Mouse (Mus musculus) fibroblast of lung, adult 2 months (primary cell): ENCODE measurements around the gene Rassf4.

ENCODE experiments used
- DNase-seq: peaks from one replicate; pipeline ENCODE4 v3.0.0-alpha.2; 2011; ENCODE audit warnings: low read depth

The Rassf4 gene

GRCm38 (mm10) chr6:116673471-116674282 is at the start of gene Rassf4:
TSS of gene Rassf4 (minus strand) at chr6:116673952.
- DNase-seq: no peak

GRCm38 (mm10) chr6:116718920-116719319 is 45.2 kb upstream of the Rassf4 start:
- DNase-seq: no peak

DNA sequence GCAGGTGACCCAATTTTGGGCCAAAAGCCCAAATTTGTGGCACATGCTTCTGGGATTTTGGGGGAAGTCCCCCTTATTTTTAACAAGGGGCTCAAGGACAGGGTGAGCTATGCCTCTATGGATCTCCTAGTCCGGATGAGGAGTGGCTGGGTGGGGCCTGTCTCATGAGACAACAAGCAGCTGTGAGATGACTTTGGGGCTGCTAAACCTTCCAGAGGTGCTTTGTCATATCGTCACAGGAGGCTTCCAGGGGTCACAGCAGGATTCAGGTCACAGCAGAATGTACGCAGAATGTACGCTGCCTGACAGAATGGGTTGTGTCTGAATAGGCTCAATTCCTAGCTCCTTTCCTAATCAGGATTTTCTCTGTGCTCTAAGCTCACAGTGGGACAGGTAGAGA is 44.6 kb upstream of the Rassf4 start:
- DNase-seq: no peak

GRCm38 (mm10) chr6:116717851-116718250 is 44.1 kb upstream of the Rassf4 start:
- no peak for DNase-seq

GRCm38 (mm10) chr6:116716666-116717065 is 42.9 kb upstream of the Rassf4 start, which contains the start of gene Tmem72:
TSS of gene Tmem72 (minus strand) at chr6:116716913.
- DNase-seq: no peak

- DNase-seq: no peak
Observed at GRCm38 (mm10) chr6:116715166-116715565, 41.4 kb upstream of the Rassf4 start.

- DNase-seq: no peak
Observed at GRCm38 (mm10) chr6:116714576-116714975, 40.8 kb upstream of the Rassf4 start.

GRCm38 (mm10) chr6:116713966-116714365 is 40.2 kb upstream of the Rassf4 start:
- DNase-seq: no peak

DNA sequence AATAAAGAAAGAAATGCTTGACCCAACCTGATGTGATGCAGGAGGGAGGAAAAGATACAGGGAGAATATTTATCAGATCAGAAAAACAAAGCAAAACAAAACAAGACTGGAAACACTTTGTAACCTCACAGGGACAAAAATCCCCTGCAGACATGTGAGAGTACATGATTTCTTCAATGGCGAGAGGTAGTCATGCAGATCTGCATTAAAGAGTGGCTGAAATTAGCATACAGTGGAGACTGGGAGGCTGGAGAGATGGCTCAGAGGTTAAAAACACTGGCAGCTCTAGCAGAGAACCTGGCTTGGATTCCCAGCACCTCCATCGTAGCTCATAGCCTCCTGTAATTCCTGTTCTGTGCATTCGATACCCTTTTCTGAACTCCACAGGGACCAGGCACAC is 38.8 kb upstream of the Rassf4 start:
- no peak for DNase-seq

- DNase-seq: no peak
Observed at GRCm38 (mm10) chr6:116712062-116712461, 38.3 kb upstream of the Rassf4 start.

DNA sequence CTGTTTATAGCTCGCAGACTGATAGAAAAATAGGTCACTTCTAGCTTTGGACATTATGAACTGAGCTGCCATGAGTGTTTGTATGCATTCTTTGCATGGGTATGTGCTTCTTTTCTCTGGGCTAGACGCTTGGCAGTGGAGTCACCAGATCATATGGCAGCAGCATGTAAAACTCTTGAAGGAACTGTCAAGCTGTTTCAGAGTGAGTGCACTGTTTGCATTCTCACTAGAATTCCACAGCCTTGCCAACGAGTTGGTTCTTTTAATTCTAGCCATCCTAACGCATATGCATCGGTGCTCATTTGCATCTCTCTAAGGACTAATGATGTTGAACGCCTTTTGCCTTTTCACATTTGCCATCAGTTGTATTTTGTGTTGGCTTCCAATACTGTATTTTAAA is 30.6 kb upstream of the Rassf4 start:
- DNase-seq: no peak

DNA sequence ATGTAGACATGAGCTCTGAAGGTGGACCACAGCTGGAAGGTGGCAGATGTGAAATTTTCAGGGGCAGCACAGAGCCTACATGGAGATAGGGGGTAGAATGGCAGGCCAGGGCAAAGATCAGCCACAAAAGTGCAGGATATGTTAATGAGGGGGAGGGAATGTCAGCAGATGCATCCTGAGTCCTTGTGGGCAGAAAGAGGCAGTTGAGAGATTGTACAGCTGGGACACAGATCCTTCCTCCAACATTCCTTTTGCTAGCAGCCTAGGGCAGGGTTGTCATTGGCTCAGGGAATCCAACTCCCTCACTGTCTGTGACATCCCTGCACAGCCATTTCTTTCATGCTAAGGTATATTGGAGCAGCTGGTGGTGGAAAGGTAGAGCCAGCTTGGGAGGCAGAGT is 27.1 kb upstream of the Rassf4 start:
- no peak for DNase-seq

DNA sequence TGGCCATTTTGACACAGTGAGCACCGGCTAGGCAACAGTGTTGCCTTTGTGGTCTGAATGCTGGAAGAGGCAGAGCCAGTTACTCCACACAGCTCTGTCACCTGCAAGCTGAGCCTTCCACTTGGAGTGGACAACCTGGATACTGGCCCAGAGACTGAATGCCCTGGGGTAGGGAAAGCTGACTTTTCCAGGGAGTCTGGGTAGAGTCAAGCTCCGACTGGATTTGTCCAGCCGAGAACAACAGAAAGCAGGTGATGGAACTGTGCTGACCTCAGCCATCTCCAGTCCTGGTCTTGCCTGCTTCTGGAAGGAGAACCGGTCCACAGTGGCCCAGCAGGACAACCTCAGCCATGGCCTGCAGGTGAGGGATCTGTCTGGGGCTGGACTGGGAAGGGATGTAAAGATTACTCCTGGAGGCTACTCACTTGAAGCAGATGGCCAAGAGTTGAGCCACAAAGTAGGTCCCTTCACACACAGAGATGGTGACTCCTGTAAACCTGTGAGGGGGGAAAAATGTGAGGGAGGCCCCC is 24.2 kb upstream of the Rassf4 start:
- no peak for DNase-seq

GRCm38 (mm10) chr6:116697413-116697812 is 23.7 kb upstream of the Rassf4 start:
- no peak for DNase-seq

DNA sequence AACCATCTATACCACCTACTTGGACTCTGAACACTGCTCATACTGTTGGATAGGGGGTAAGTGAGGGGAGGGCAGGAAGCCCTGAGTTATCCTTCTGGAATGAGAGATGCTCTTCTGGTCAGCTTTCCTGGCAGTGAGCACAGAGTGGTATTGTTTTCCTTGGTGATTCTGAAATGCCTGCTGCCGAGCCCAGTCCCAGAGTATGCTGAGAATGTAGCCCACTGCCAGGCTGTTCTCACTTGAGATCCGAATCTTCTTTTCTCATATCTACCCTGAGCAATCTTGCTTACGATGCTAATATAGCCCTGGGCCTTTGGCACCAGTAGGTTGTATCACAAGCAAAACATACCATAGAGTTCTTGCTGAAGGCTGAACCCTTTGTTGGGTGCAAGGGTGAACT is 20.6 kb upstream of the Rassf4 start:
- DNase-seq: no peak

DNA sequence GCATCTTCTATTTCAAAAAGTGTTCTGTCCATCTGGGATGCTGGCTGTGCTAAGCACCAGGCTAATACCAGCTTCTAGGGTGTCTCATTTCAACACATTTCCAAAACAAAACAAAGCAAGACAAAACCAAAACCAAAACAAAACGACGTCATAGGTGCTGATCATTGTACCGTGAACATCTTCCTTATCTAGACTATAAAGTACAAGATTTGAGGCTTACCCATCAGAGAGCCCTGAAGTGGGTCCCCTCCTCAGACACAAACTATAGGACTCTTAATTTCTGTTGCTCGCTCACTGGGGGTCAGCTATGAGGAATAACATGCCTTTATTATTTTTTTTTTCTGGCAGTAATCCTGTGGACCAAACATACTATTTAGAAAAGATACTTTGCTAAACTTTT is 19.9 kb upstream of the Rassf4 start:
- no peak for DNase-seq

GRCm38 (mm10) chr6:116682317-116682716 is 8.6 kb upstream of the Rassf4 start:
- no peak for DNase-seq

DNA sequence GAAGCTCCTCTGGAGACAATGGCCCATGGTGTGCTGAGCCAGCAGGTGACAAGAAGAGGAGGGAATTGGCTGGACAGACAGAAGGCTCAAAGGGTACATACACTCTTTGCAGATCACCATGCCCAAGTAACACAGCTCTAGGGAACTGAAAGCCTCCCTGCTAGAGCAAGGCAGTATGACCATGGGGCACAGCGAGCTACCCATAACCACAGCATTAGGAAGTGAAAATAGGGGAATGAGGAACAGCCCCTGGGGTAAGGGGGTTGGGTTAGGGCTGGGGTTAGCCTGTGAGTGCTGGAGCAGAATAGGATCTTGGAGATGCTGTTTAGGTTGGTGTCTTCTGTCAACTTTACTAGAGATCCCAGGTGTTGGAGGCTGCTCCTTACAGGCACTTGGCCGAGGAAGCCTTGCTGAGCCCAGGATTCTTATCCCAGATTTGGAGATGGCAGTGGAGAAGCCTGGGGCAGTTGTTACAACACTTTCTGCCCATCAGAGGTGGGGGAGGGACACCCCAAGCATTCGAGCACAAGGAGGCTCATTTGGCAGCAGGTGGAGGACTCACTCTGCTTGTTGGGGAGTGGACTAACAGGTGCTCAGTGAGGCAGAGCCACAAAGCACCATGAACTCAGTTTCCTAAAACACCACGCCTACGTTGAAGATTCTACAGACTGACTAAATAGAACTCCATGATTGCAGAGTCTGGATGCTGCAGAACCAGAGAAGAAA is 6.0 kb upstream of the Rassf4 start:
- no peak for DNase-seq

DNA sequence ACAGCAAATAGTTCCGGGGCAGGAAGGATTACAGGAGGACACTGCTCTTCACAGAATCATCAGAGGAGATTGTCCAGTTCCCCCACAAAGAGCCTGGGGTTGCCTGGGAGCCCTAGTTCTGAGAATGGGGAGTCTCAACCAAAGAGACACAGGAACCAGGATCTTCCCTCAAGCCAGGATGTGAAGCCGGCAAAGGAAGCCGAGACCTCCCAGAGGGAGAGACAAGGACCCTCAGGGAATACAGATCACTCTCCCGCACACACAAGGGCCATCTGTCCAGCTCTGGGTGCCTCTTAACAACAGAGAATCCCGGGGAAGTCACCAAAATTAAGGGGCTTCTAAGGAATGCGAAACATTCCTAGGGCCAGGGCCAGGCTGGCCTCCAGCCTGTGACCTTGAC is 3.6 kb upstream of the Rassf4 start:
- DNase-seq: no peak

- no peak for DNase-seq
Observed at GRCm38 (mm10) chr6:116676355-116676913, 2.7 kb upstream of the Rassf4 start.

GRCm38 (mm10) chr6:116674283-116674886 is 633 bp upstream of the Rassf4 start:
- DNase-seq: no peak

DNA sequence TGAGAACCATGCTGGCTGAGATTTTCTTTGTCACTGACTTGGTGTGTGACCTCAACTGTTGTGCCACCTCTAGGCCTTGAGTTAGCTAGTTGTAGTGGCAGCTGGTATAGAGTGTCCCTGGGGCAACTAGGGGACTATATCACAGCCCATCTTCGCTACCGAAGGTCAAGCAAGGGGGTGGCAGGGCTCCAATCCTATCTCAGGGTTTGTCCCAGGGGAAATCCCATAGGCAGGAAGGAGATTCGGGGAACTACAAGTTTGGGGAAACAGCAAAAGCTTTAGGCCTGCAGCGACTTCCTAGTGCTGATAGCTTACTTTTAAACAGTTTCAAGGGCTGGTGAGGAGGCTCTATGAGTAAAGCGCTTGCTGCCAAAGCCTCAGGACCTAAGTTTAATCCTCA is 1.4 kb downstream of the Rassf4 start:
- no peak for DNase-seq
